Mouse (Mus musculus): ENCODE results near the gene Insig1. TPM values are rescaled to one million over a fixed set of nuclear protein-coding genes. Genes with fewer than 3 reads are reported as not detected.

Insig1 gene
- total and polyA plus RNA-seq, 3 experiments = 1.4 to 2.4 TPM; not detected in 1

DNA sequence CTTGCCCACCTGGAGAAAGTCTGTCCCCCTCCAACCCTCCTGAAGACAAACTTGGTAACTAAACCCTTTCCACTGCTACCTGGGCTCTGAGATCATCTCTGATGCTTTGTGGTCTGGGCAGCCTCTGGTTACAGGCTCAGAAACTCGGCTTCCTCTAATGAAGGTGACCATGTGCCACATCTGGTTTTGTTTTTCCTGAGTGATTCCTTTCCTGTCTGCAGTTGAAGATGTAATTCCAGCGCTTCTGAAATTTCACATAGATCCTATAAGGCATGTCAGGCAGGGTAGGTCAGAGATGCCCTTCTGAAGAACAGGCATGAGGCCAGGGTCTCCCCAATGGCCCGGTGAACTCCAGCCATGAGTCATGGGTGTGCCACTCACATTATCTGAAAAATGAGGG is 11.6 kb downstream of the Insig1 start:
- TF ChIP-seq GATA1 (IDR thresholded peaks at IDR 0.05; ENCODE audit: borderline replicate concordance, low read length) = no peak
- no peak for TF ChIP-seq CTCF (IDR thresholded peaks at IDR 0.05; ENCODE audit: low read depth, low read length)
- TF ChIP-seq TAL1 (conservative IDR thresholded peaks at IDR 0.05; ENCODE audit: low read depth, low read length) = no peak
- no peak for TF ChIP-seq GATA2 (IDR thresholded peaks at IDR 0.05; ENCODE audit: borderline replicate concordance, low read depth, low read length)
- no peak for TF ChIP-seq POLR2AphosphoS5 (IDR thresholded peaks at IDR 0.05; ENCODE audit: insufficient replicate concordance, low read depth, low read length)
- H3K4me3 ChIP-seq (ENCODE audit: low read depth, low read length) = no peak overlapping the region
- H3K4me1 ChIP-seq (ENCODE audit: insufficient read depth, low read depth, low read length) = no peaks in the 10 kb centered on the region

DNA sequence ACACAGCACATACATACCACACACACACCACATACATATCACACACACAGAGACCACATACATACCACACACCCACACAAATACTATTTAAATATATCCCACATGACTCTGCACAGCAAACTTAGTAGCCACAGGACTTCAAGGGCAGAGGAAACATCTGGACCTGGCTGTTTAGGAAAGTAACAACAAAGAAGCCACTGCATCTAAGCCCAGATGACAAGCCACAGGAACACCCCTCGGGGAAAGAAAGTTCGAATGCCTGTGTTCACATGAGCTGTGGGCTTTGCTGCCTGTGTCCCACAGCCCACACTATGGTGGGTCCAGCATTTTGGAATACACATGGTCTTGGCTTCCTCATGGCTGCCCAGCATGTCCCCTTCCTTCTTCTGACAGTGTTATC is 13.6 kb downstream of the Insig1 start:
- Histone ChIP-seq H3K36me3 (replicated peaks) (no peaks in the 10 kb centered on the region), H3K9me3 (replicated peaks) (no peaks in the 10 kb centered on the region), H3K4me1 (ENCODE audit: insufficient read depth, low read depth, low read length) (no peaks in the 10 kb centered on the region), H3K27me3 (ENCODE audit: insufficient read depth, low read length) (peaks cover 4% of the 10 kb centered on the region; the same call in 1 of the 2 replicates), H3K4me3 (ENCODE audit: low read depth, low read length) (no peak overlapping the region)
- ATAC-seq (ENCODE audit: extremely low read depth, insufficient number of reproducible peaks, low FRiP score, poor library complexity, severe bottlenecking) (no peak), DNase-seq (ENCODE audit: low spot score) (no peak)
- TF ChIP-seq GATA2 (IDR thresholded peaks at IDR 0.05; ENCODE audit: borderline replicate concordance, low read depth, low read length) (no peak), POLR2AphosphoS5 (IDR thresholded peaks at IDR 0.05; ENCODE audit: insufficient replicate concordance, low read depth, low read length) (no peak), GATA1 (IDR thresholded peaks at IDR 0.05; ENCODE audit: borderline replicate concordance, low read length) (no peak), CTCF (IDR thresholded peaks at IDR 0.05; ENCODE audit: low read depth, low read length) (no peak), TAL1 (conservative IDR thresholded peaks at IDR 0.05; ENCODE audit: low read depth, low read length) (no peak)

More for the DNA sequence above, 11.6 kb downstream of the Insig1 start:
- no peak for ATAC-seq (ENCODE audit: extremely low read depth, insufficient number of reproducible peaks, low FRiP score, poor library complexity, severe bottlenecking)
- DNase-seq (ENCODE audit: low spot score) = no peak
- peaks cover 4% of the 10 kb centered on the region; the same call in 1 of the 2 replicates for H3K27me3 ChIP-seq (ENCODE audit: insufficient read depth, low read length)
- no peaks in the 10 kb centered on the region for H3K36me3 ChIP-seq (replicated peaks)
- H3K9me3 ChIP-seq (replicated peaks) = no peaks in the 10 kb centered on the region

DNA sequence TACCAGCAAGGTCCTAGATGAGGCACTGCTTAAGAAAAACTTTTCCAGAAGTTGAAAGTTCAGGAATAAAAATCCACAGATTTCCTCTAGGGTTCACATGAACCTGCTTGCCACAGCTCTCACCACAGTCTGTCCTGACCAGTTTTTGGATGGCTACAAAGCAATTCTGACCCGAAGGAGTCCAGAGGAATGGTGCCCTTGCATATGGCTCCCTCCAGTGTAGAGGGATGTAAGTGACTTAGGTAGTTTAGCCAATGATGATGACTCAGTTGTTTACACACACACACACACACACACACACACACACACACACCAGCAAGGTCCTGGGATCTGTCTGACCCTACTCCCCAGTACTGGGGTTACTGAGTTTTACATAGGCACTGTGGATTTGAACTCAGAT is 19.4 kb downstream of the Insig1 start:
- H3K36me3 ChIP-seq (replicated peaks) = no peaks in the 10 kb centered on the region
- ATAC-seq (ENCODE audit: extremely low read depth, insufficient number of reproducible peaks, low FRiP score, poor library complexity, severe bottlenecking) (no peak), DNase-seq (ENCODE audit: low spot score) (no peak)
- H3K27me3 ChIP-seq (ENCODE audit: insufficient read depth, low read length) = peaks cover 4% of the 10 kb centered on the region; the same call in 1 of the 2 replicates
- H3K9me3 ChIP-seq (replicated peaks) = no peaks in the 10 kb centered on the region
- H3K4me3 ChIP-seq (ENCODE audit: low read depth, low read length) = no peak overlapping the region
- no peaks in the 10 kb centered on the region for H3K4me1 ChIP-seq (ENCODE audit: insufficient read depth, low read depth, low read length)
- TF ChIP-seq CTCF (IDR thresholded peaks at IDR 0.05; ENCODE audit: low read depth, low read length) (no peak), GATA2 (IDR thresholded peaks at IDR 0.05; ENCODE audit: borderline replicate concordance, low read depth, low read length) (no peak), TAL1 (conservative IDR thresholded peaks at IDR 0.05; ENCODE audit: low read depth, low read length) (no peak), GATA1 (IDR thresholded peaks at IDR 0.05; ENCODE audit: borderline replicate concordance, low read length) (no peak), POLR2AphosphoS5 (IDR thresholded peaks at IDR 0.05; ENCODE audit: insufficient replicate concordance, low read depth, low read length) (no peak)

DNA sequence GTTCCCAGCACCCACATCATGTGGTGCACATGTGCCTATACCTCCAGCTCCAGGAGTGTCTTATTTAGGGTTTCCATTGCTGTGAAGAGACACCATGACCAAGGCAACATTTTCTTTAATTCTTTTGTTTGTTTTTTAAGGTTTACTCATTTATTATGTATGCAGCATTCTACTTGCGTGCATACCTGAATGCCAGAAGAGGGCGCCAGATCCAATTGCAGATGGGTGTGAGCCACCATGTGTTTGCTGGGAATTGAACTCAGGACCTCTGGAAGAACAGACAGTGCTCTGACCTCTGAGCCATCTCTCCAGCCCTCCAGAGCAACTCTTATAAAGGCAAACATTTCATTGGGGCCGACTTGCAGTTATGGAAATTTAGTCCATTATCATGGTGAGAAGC is 21.2 kb downstream of the Insig1 start:
- DNase-seq (ENCODE audit: low spot score) (no peak), ATAC-seq (ENCODE audit: extremely low read depth, insufficient number of reproducible peaks, low FRiP score, poor library complexity, severe bottlenecking) (no peak)
- H3K27me3 ChIP-seq (ENCODE audit: insufficient read depth, low read length) = peaks cover 6% of the 10 kb centered on the region
- no peaks in the 10 kb centered on the region for H3K4me1 ChIP-seq (ENCODE audit: insufficient read depth, low read depth, low read length)
- H3K36me3 ChIP-seq (replicated peaks) = no peaks in the 10 kb centered on the region
- TF ChIP-seq GATA2 (IDR thresholded peaks at IDR 0.05; ENCODE audit: borderline replicate concordance, low read depth, low read length) = no peak
- TF ChIP-seq POLR2AphosphoS5 (IDR thresholded peaks at IDR 0.05; ENCODE audit: insufficient replicate concordance, low read depth, low read length) = no peak
- TF ChIP-seq TAL1 (conservative IDR thresholded peaks at IDR 0.05; ENCODE audit: low read depth, low read length) = no peak
- no peak for TF ChIP-seq CTCF (IDR thresholded peaks at IDR 0.05; ENCODE audit: low read depth, low read length)
- TF ChIP-seq GATA1 (IDR thresholded peaks at IDR 0.05; ENCODE audit: borderline replicate concordance, low read length) = no peak
- H3K9me3 ChIP-seq (replicated peaks) = no peaks in the 10 kb centered on the region
- H3K4me3 ChIP-seq (ENCODE audit: low read depth, low read length) = no peak overlapping the region

DNA sequence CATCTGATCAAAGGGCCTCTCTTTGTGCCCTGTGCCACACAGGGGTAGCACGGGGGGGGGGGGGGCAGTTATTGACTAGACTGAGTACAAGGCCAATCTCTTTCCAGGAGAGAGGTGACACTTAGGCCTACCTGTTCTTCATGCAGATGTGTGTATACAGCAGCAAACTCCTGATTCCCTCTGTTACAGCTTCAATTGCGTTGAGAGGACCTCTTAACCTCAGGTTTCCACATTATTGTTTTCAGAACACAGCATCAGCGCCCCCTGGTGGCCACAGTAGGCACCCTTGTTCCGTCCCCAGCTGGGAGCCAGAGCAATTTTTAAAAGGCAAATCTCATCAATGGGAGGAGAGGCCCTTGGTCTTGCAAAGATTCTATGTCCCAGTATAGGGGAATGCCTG is 22.7 kb downstream of the Insig1 start:
- DNase-seq (ENCODE audit: low spot score) (no peak), ATAC-seq (ENCODE audit: extremely low read depth, insufficient number of reproducible peaks, low FRiP score, poor library complexity, severe bottlenecking) (no peak)
- H3K4me3 ChIP-seq (ENCODE audit: low read depth, low read length) = no peak overlapping the region
- peaks cover 4% of the 10 kb centered on the region for H3K27me3 ChIP-seq (ENCODE audit: insufficient read depth, low read length)
- TF ChIP-seq GATA1 (IDR thresholded peaks at IDR 0.05; ENCODE audit: borderline replicate concordance, low read length) (no peak), POLR2AphosphoS5 (IDR thresholded peaks at IDR 0.05; ENCODE audit: insufficient replicate concordance, low read depth, low read length) (no peak), CTCF (IDR thresholded peaks at IDR 0.05; ENCODE audit: low read depth, low read length) (peak; percentile 61; the same call in 1 of the 2 replicates), GATA2 (IDR thresholded peaks at IDR 0.05; ENCODE audit: borderline replicate concordance, low read depth, low read length) (no peak)
- no peaks in the 10 kb centered on the region for H3K36me3 ChIP-seq (replicated peaks)
- H3K9me3 ChIP-seq (replicated peaks) = no peaks in the 10 kb centered on the region
- H3K4me1 ChIP-seq (ENCODE audit: insufficient read depth, low read depth, low read length) = no peaks in the 10 kb centered on the region

DNA sequence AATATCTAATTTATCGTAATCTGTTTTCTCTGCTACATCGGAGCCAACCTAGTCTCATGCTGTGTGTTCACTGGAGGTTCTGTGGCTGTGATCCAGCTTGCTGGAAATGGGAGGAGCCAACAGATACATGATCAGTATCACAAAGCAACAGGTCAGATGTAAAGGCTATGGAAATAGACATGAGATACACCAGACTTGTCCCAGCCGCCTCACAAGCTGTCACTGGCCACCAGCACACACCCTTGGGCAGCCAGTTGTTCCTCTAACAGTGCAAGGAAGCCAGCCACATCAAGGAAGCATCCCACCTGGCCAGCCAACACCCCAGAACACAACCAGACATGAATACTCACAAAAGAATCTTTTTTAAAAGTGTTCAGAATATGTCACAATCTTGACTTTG is 23.2 kb downstream of the Insig1 start:
- TF ChIP-seq CTCF (IDR thresholded peaks at IDR 0.05; ENCODE audit: low read depth, low read length) = no peak
- TF ChIP-seq TAL1 (conservative IDR thresholded peaks at IDR 0.05; ENCODE audit: low read depth, low read length) = no peak
- TF ChIP-seq POLR2AphosphoS5 (IDR thresholded peaks at IDR 0.05; ENCODE audit: insufficient replicate concordance, low read depth, low read length) = no peak
- no peak for TF ChIP-seq GATA2 (IDR thresholded peaks at IDR 0.05; ENCODE audit: borderline replicate concordance, low read depth, low read length)
- TF ChIP-seq GATA1 (IDR thresholded peaks at IDR 0.05; ENCODE audit: borderline replicate concordance, low read length) = no peak
- Histone ChIP-seq H3K36me3 (replicated peaks) (no peaks in the 10 kb centered on the region), H3K4me1 (ENCODE audit: insufficient read depth, low read depth, low read length) (no peaks in the 10 kb centered on the region), H3K9me3 (replicated peaks) (no peaks in the 10 kb centered on the region), H3K4me3 (ENCODE audit: low read depth, low read length) (no peak overlapping the region), H3K27me3 (ENCODE audit: insufficient read depth, low read length) (peaks cover 4% of the 10 kb centered on the region)
- DNase-seq (ENCODE audit: low spot score) = no peak
- no peak for ATAC-seq (ENCODE audit: extremely low read depth, insufficient number of reproducible peaks, low FRiP score, poor library complexity, severe bottlenecking)
